Mouse (Mus musculus) liver, postnatal 0 days (tissue): ENCODE measurements around the gene Itga5. TPM values are rescaled to one million over a fixed set of nuclear protein-coding genes. Genes with fewer than 3 reads are reported as not detected.
A peak's percentile ranks its signal among the peaks of the same experiment; 100 is the strongest.

Source experiments
- ATAC-seq: fragments of 200-750 bp; cut with Nextera tagmentation; 2 replicates; pipeline ENCODE4 v1.8.0; 2017; ENCODE audit warnings: mild to moderate bottlenecking, moderate library complexity
- DNase-seq: peaks from one replicate; pipeline ENCODE4 v3.0.0-alpha.2; 2016
- H3K27ac ChIP-seq: fragments of 300-500 bp; sonication (generic); 2 replicates; pipeline ENCODE4 v1.5.1; 2014; ENCODE audit warnings: antibody characterized with exemption, moderate library complexity, mild to moderate bottlenecking, low read depth
- H3K27me3 ChIP-seq: fragments of 300-500 bp; sonication (generic); 2 replicates; pipeline ENCODE4 v1.6.1; 2014; ENCODE audit warnings: low read length, control low read depth, mixed read lengths; ENCODE audit not compliant: insufficient read depth
- H3K36me3 ChIP-seq: fragments of 300-500 bp; sonication (generic); replicated peaks from 2 replicates; pipeline ENCODE4 v1.6.1; 2014; ENCODE audit warnings: mild to moderate bottlenecking, control low read depth, low read length, moderate library complexity, mixed read lengths; ENCODE audit not compliant: insufficient read depth
- H3K4me1 ChIP-seq: fragments of 300-500 bp; sonication (generic); 2 replicates; pipeline ENCODE4 v1.6.1; 2014; ENCODE audit warnings: antibody characterized with exemption, mild to moderate bottlenecking, control low read depth; ENCODE audit not compliant: insufficient read depth
- H3K4me2 ChIP-seq: fragments of 300-500 bp; sonication (generic); 2 replicates; pipeline ENCODE4 v1.6.1; 2014; ENCODE audit warnings: low read depth, mild to moderate bottlenecking, low read length, moderate library complexity, mixed read lengths
- H3K4me3 ChIP-seq: fragments of 300-500 bp; sonication (generic); 2 replicates; pipeline ENCODE4 v1.5.1; 2014; ENCODE audit warnings: low read depth, low read length
- H3K9ac ChIP-seq: fragments of 300-500 bp; sonication (generic); replicated peaks from 2 replicates; pipeline ENCODE4 v1.6.1; 2014; ENCODE audit warnings: mild to moderate bottlenecking, moderate library complexity
- H3K9me3 ChIP-seq: fragments of 300-500 bp; sonication (generic); 2 replicates; pipeline ENCODE4 v1.6.1; 2016; ENCODE audit warnings: mild to moderate bottlenecking, control low read depth, low read length, mixed read lengths
- CTCF ChIP-seq: sonication (generic); IDR thresholded peaks from 2 replicates; pipeline ENCODE4 v1.5.1; 2016; ENCODE audit warnings: antibody characterized with exemption, low read depth
- EP300 ChIP-seq: IDR thresholded peaks from 2 replicates; pipeline ENCODE4 v1.6.1; 2016; ENCODE audit warnings: antibody characterized with exemption, low read depth, mild to moderate bottlenecking
- WGBS: fragments of 180-500 bp; shearing (Covaris S2); extraction: QIAGEN DNeasy Blood & Tissue Kit; methylation state at CpG from one replicate; pipeline ENCODE4 v1.1.7; 2014; ENCODE audit not compliant: insufficient replicate concordance; 5-methylcytosine and 5-hydroxymethylcytosine counted together
- polyA plus RNA-seq: library from polyadenylated mRNA; unstranded; fragments of >200 nt; fragmentation: Nextera tagmentation; extraction: Ambion mirVana; gene quantifications from 2 replicates; pipeline ENCODE4 v1.2.1, GENCODE M21; 2015

Gene Itga5
- polyA plus RNA-seq, 1 experiment from 2014 or later: 16.0 TPM

GRCm38 (mm10) chr15:103307125-103307524 is 59.4 kb downstream of the Itga5 start:
- TF ChIP-seq EP300 (no peak), CTCF (peak; percentile 99)
- H3K9ac ChIP-seq: no peak overlapping the region
- no peaks in the 10 kb centered on the region for H3K36me3 ChIP-seq
- no peaks in the 10 kb centered on the region for H3K9me3 ChIP-seq
- no peak overlapping the region for H3K4me3 ChIP-seq
- peak overlapping the region; percentile 14; the same call in 1 of the 2 replicates for H3K4me2 ChIP-seq
- ATAC-seq: peak; percentile 20; the same call in 1 of the 2 replicates
- H3K27ac ChIP-seq: peak overlapping the region; percentile 78; the same call in 1 of the 2 replicates
- peak; percentile 94 for DNase-seq
- WGBS: under 1% methylated on average over 7 of the region's 7 CpGs
- H3K4me1 ChIP-seq: peaks cover 46% of the 10 kb centered on the region
- 0 out of 2 replicates have a peak, but pooled peaks cover 2% of the 10 kb centered on the region for H3K27me3 ChIP-seq

DNA sequence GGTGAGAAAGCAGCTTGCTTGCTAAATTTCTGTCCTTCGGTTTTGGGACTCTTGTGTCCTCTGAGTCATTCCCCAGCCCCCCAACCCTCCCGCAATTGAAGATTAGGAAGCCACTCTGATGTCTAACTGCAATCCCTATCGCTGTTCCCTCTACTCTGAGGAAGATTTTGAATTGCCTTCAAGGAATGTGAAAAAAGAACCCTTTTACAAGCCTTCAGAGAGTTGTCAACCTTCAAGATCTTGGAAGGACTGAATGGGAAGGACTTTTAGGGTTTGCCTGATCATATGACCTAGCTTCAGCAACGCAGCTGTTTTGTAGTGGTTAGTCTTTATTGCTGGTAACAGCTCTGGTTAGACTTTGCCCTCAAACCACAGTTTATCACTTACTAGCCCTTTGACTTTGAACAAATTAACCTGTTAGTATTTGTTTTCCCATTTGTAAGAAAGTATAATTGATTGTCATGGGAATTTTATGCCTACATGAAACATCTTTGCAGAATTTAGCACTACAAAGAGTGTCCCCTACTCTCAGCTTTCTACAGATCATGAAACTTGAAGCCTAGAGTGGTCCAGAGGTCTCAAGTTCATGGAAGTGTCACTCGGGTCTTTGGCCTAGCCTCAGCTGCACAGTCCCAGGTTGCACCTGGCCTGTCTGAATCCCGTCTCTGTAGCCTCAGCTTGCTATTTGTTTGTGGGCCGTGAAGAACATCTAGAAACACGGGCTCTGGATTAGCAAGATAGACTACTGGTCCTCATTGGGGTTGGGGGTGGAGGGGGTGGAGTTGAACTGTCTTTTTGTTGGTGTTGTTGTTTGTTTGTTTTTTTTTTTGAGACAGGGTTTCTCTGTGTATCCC is 60.5 kb downstream of the Itga5 start:
- DNase-seq (no peak), ATAC-seq (peak; percentile 17)
- 0 out of 2 replicates have a peak, but pooled peaks cover 2% of the 10 kb centered on the region for H3K27me3 ChIP-seq
- peaks cover 46% of the 10 kb centered on the region for H3K4me1 ChIP-seq
- WGBS: 21% methylated on average over 8 of the region's 8 CpGs
- peak overlapping the region; percentile 47 for H3K4me3 ChIP-seq
- TF ChIP-seq CTCF: no peak
- no peak for TF ChIP-seq EP300
- peak overlapping the region; percentile 76 for H3K9ac ChIP-seq
- H3K4me2 ChIP-seq: peak overlapping the region; percentile 85
- H3K27ac ChIP-seq: peak overlapping the region; percentile 78
- no peaks in the 10 kb centered on the region for H3K36me3 ChIP-seq
- no peaks in the 10 kb centered on the region for H3K9me3 ChIP-seq

DNA sequence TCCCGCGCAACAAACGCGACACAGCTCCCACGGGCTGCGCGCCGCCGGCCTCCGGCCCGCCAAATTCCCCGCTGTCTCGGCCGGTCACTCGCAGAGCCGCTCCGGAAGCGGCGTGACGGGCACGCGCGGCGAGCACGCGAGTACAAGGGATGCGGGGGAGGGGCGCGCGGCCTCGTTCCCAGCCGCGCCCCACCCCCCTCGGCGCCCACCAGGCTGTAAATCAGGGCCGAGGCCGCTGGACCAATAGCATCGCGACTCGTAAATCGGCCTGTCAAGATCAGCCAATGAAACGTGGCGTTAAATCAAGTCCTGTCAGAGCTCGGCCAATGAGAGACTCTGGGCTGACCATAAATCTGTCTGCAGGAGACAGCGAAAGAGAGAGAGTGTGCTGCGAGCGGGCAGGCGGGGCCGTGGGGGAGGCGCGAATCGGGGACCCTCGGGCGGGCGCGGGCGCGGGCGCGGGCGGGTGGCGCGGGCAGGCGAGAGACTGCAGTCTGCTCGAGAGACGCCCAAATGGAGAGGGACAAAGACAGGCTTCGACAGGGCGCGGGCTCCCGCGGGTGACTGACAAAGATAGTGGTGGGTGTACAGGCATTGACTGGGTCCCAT is 61.4 kb downstream of the Itga5 start:
- H3K36me3 ChIP-seq: no peaks in the 10 kb centered on the region
- TF ChIP-seq EP300 (0 out of 2 replicates have a peak, but pooled peaks have one; percentile 27), CTCF (no peak)
- H3K9ac ChIP-seq: peak overlapping the region; percentile 76
- WGBS: under 1% methylated on average over 66 of the region's 71 CpGs
- peaks cover 44% of the 10 kb centered on the region for H3K4me1 ChIP-seq
- peak overlapping the region; percentile 85 for H3K4me2 ChIP-seq
- peak overlapping the region; percentile 47 for H3K4me3 ChIP-seq
- peak; percentile 89 for DNase-seq
- H3K9me3 ChIP-seq: no peaks in the 10 kb centered on the region
- H3K27me3 ChIP-seq: 0 out of 2 replicates have a peak, but pooled peaks cover 2% of the 10 kb centered on the region
- ATAC-seq: peak; percentile 88
- peak overlapping the region; percentile 78 for H3K27ac ChIP-seq

- Histone ChIP-seq H3K27me3 (0 out of 2 replicates have a peak, but pooled peaks cover 2% of the 10 kb centered on the region), H3K4me3 (peak overlapping the region; percentile 47), H3K4me2 (peak overlapping the region; percentile 85), H3K36me3 (no peaks in the 10 kb centered on the region; the same call in 1 of the 2 replicates), H3K4me1 (peaks cover 44% of the 10 kb centered on the region), H3K9me3 (no peaks in the 10 kb centered on the region), H3K27ac (peak overlapping the region; percentile 78), H3K9ac (peak overlapping the region; percentile 76)
- DNase-seq (no peak), ATAC-seq (no peak)
- TF ChIP-seq CTCF: no peak
- TF ChIP-seq EP300: no peak
- 5% methylated on average over 9 of the region's 9 CpGs for WGBS
Observed at GRCm38 (mm10) chr15:103304616-103304969, 62.0 kb downstream of the Itga5 start.

GRCm38 (mm10) chr15:103303916-103304615 is 62.5 kb downstream of the Itga5 start:
- TF ChIP-seq CTCF (no peak), EP300 (no peak)

More at GRCm38 (mm10) chr15:103303916-103304615, 62.5 kb downstream of the Itga5 start:
- ATAC-seq: no peak
- Histone ChIP-seq H3K9ac (peak overlapping the region; percentile 76), H3K4me1 (peaks cover 43% of the 10 kb centered on the region), H3K27me3 (0 out of 2 replicates have a peak, but pooled peaks cover 2% of the 10 kb centered on the region), H3K27ac (peak overlapping the region; percentile 78; the same call in 1 of the 2 replicates), H3K4me2 (peak overlapping the region; percentile 85), H3K36me3 (peaks cover 5% of the 10 kb centered on the region), H3K9me3 (no peaks in the 10 kb centered on the region), H3K4me3 (peak overlapping the region; percentile 47)
- DNase-seq: no peak
- 22% methylated on average over 8 of the region's 8 CpGs for WGBS
